Mouse (Mus musculus) Muller cell, postnatal 12 days (primary cell): ENCODE measurements around the gene Rbfox1.

ENCODE experiments used
- DNase-seq: peaks from one replicate; pipeline ENCODE4 v3.0.0-alpha.2; 2015; ENCODE audit errors: inconsistent ontology term

Rbfox1 gene

DNA sequence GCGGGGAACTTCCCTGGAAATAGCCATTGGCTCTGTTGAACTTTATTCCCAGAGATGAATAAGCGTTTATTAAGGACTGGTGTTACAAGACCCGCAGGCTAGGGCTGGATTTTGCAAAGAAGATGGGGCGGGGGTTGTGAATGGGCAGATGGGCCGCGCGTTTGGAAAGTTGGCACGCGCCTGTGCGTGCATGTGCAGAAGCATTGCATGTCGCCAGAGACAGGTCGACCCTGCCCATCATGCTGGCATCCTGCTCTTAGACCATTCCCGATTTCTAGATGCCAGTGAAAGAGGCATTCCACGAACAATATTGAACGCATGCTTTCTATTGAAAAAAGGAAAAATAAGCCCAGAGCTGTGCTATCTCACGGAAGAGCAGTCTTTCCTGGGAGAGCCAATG, 464.2 kb downstream of the Rbfox1 start:
- no peak for DNase-seq

- DNase-seq: no peak
Measured at GRCm38 (mm10) chr16:6350256-6350655, 465.1 kb downstream of the Rbfox1 start.

GRCm38 (mm10) chr16:6353191-6353590, 468.0 kb downstream of the Rbfox1 start:
- DNase-seq: no peak

GRCm38 (mm10) chr16:6356931-6357330, 471.8 kb downstream of the Rbfox1 start:
- DNase-seq: no peak

- DNase-seq: no peak
Measured at GRCm38 (mm10) chr16:6365793-6366192, 480.6 kb downstream of the Rbfox1 start.

DNA sequence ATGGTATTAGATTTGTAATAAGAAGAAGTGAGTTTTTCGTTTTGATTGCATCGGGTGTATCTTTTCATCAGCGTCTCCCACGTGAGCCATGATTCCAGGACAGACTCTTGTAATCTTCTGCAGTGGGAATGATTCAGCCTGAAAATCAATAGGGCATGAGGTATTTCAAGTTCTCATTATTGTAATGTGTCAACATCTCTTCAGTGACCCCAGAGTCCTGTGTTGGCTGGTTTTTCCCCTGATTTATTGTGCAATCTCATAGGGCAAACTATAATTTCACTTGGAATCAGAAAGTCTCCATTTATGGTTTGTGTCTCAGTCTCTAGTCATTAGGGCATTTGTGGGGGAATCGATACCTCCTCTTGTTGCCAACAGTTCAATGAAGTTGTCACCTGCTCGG, 481.5 kb downstream of the Rbfox1 start:
- no peak for DNase-seq

GRCm38 (mm10) chr16:6380924-6381323, 495.8 kb downstream of the Rbfox1 start:
- DNase-seq: no peak

DNA sequence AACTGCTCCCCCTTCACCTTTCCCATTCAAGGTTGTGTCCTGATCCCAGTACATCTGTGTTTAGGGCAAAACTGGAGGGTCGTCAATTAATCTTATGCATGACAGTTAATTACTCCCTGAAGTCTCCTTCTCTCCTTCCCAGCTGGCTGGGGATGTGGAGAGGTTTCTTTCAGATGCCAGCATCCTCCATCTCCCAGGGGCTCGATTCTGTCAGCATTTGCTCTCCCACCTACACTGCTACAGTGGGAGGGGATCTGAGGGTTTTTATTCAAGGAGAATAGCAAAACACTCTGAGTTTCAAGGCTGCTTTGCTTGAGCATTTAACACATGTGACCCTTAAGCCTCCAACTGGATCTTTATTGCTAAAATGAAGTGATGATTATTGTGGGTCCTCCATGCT, 496.4 kb downstream of the Rbfox1 start:
- DNase-seq: no peak

- no peak for DNase-seq
Measured at GRCm38 (mm10) chr16:6382712-6383111, 497.6 kb downstream of the Rbfox1 start.

GRCm38 (mm10) chr16:6390278-6390930, 505.2 kb downstream of the Rbfox1 start:
- DNase-seq: no peak

- DNase-seq: no peak
Measured at GRCm38 (mm10) chr16:6396676-6397409, 511.7 kb downstream of the Rbfox1 start.

DNA sequence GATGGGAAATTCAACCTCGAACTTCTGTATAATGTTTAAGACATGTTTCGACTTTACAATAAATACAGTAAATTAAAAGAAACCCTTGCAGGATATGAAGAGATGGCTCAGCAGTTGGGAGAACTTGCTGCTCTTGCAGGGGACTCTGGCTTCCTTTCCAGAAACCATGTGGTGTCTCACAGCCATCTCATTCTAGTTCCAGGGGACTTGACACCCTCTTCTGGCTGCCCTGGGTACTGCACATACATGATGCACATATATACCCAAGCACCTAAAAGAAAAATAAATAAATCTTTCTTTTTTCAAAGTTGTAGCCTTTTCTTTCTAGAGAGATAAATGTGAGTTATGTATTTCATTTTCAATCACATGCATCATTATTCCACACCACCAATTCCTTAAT, 512.5 kb downstream of the Rbfox1 start:
- no peak for DNase-seq

DNA sequence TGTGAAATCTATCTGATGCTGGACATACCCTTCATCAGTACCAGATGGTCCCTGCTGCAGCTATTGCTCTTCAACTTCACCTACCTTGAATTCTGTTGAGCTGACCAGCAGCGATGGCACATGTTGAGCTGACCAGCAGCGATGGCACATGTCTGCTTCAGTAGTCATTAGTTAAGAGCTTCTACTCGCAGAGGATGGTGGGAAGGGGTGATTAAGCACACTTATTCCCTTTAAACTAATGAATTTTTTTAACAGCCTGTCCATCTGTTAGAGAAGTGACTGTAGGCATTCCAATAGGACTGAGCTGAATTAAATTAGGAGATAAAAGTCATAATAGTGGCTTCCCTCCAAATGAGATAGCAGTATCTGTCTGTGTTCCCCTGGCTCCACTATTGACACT, 517.7 kb downstream of the Rbfox1 start:
- no peak for DNase-seq

GRCm38 (mm10) chr16:6414846-6415245, 529.7 kb downstream of the Rbfox1 start:
- no peak for DNase-seq

DNA sequence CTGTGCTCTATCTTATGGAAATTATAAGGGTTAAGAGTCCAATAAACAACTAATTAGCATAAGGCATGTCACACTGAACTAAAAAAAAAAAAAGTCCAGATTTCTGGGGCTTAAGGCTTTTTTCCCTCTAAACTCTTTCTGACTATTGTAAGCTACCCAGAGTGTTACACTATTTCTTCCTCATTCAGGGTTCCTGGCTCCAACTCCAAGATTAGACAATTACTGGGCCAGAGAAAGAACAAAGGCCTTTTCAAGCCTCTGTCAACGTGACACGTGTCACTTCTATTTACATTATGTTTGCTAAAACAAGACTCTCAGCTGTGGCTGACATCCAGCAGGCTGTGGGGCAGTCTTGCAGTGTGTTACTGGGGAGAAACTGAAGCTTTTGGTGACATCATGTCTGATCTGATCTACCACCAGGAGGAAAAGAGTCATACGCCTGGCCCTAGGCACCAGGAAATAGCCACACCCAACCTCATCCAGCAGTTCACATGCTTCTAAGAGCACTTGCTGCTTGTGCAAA, 536.5 kb downstream of the Rbfox1 start:
- peak; percentile 8 for DNase-seq

- DNase-seq: no peak
Measured at GRCm38 (mm10) chr16:6423878-6424409, 538.8 kb downstream of the Rbfox1 start.

- DNase-seq: no peak
Measured at GRCm38 (mm10) chr16:6424738-6425137, 539.6 kb downstream of the Rbfox1 start.

- DNase-seq: no peak
Measured at GRCm38 (mm10) chr16:6427292-6428281, 542.4 kb downstream of the Rbfox1 start.

GRCm38 (mm10) chr16:6430981-6431380, 545.8 kb downstream of the Rbfox1 start:
- no peak for DNase-seq

- DNase-seq: no peak
Measured at GRCm38 (mm10) chr16:6436445-6436844, 551.3 kb downstream of the Rbfox1 start.

DNA sequence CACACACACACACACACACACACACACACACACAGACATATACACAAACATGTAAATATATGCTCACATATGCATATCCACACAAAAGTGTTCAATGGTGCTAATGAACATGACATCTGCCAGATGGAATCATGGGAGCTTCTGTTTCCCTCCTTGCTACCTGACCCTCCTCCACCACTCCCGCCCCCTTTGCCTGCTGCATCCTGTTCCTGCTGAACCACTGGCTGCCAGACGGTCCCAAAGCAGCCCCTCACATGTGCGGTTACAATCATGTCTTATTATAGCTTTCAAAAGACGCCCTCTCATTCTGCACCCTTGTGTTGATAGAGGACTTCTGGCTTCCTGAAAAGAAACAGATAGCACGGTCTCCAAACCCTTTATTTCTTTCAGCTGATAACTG, 563.1 kb downstream of the Rbfox1 start:
- DNase-seq: no peak

DNA sequence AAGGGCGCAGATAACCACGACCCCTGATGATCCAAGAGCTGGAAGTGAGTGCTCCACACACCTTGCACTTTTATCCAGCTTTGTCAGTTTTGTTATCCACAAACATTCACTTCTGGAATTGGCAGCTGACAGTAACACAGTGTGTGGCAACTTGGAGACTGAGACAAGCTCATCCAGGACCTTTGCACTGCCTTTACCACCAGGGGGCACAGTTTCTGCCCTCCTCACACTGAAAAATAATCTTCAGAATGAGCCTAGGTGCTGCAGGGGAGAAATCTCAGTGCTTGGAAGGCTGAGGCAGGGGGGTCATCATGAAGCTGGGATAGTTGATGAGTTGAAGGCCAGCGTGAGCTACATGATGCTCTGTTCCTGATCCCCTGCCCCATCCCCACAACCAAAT, 570.2 kb downstream of the Rbfox1 start:
- peak; percentile 8 for DNase-seq
